Mouse (Mus musculus): Measurements from ENCODE around the gene Thsd4. TPM values are rescaled to one million over a fixed set of nuclear protein-coding genes. Genes with fewer than 3 reads are reported as not detected.

Gene Thsd4
- polyA plus RNA-seq, 1 experiment, result 2.6 TPM

GRCm38 (mm10) chr9:60147401-60147800 lies 374.4 kb downstream of the Thsd4 start:
- Histone ChIP-seq H3K4me3 (ENCODE audit: insufficient read depth, low read length) (no peak overlapping the region), H3K4me1 (ENCODE audit: control insufficient read depth, insufficient read depth, low read length) (0 out of 2 replicates have a peak, but pooled peaks cover 2% of the 10 kb centered on the region), H3K27ac (ENCODE audit: insufficient read depth, low read length) (no peak overlapping the region)
- TF ChIP-seq CTCF (IDR thresholded peaks at IDR 0.05; ENCODE audit: extremely low read depth, insufficient read depth, low read length) (no peak), POLR2A (IDR thresholded peaks at IDR 0.05; ENCODE audit: extremely low read depth, insufficient read depth, low read length) (no peak)

- Histone ChIP-seq H3K4me1 (ENCODE audit: control insufficient read depth, insufficient read depth, low read length) (0 out of 2 replicates have a peak, but pooled peaks cover 2% of the 10 kb centered on the region), H3K4me3 (ENCODE audit: insufficient read depth, low read length) (no peak overlapping the region), H3K27ac (ENCODE audit: insufficient read depth, low read length) (no peak overlapping the region)
- no peak for TF ChIP-seq CTCF (IDR thresholded peaks at IDR 0.05; ENCODE audit: extremely low read depth, insufficient read depth, low read length)
- TF ChIP-seq POLR2A (IDR thresholded peaks at IDR 0.05; ENCODE audit: extremely low read depth, insufficient read depth, low read length), result no peak
Measured at GRCm38 (mm10) chr9:60143816-60144215, 378.0 kb downstream of the Thsd4 start.

- TF ChIP-seq POLR2A (IDR thresholded peaks at IDR 0.05; ENCODE audit: extremely low read depth, insufficient read depth, low read length) (no peak), CTCF (IDR thresholded peaks at IDR 0.05; ENCODE audit: extremely low read depth, insufficient read depth, low read length) (no peak)
- Histone ChIP-seq H3K4me3 (ENCODE audit: insufficient read depth, low read length) (no peak overlapping the region), H3K4me1 (ENCODE audit: control insufficient read depth, insufficient read depth, low read length) (0 out of 2 replicates have a peak, but pooled peaks cover 2% of the 10 kb centered on the region), H3K27ac (ENCODE audit: insufficient read depth, low read length) (no peak overlapping the region)
Measured at GRCm38 (mm10) chr9:60141081-60141514, 380.7 kb downstream of the Thsd4 start.

GRCm38 (mm10) chr9:60140411-60140810 lies 381.4 kb downstream of the Thsd4 start:
- Histone ChIP-seq H3K4me3 (ENCODE audit: insufficient read depth, low read length) (0 out of 2 replicates have a peak overlapping the region, but pooled peaks have one; percentile 10), H3K4me1 (ENCODE audit: control insufficient read depth, insufficient read depth, low read length) (0 out of 2 replicates have a peak, but pooled peaks cover 2% of the 10 kb centered on the region), H3K27ac (ENCODE audit: insufficient read depth, low read length) (no peak overlapping the region)
- TF ChIP-seq POLR2A (IDR thresholded peaks at IDR 0.05; ENCODE audit: extremely low read depth, insufficient read depth, low read length) (no peak), CTCF (IDR thresholded peaks at IDR 0.05; ENCODE audit: extremely low read depth, insufficient read depth, low read length) (no peak)

- H3K4me1 ChIP-seq (ENCODE audit: control insufficient read depth, insufficient read depth, low read length), result 0 out of 2 replicates have a peak, but pooled peaks cover 2% of the 10 kb centered on the region
- no peak overlapping the region for H3K27ac ChIP-seq (ENCODE audit: insufficient read depth, low read length)
- TF ChIP-seq POLR2A (IDR thresholded peaks at IDR 0.05; ENCODE audit: extremely low read depth, insufficient read depth, low read length) (no peak), CTCF (IDR thresholded peaks at IDR 0.05; ENCODE audit: extremely low read depth, insufficient read depth, low read length) (no peak)
- H3K4me3 ChIP-seq (ENCODE audit: insufficient read depth, low read length), result 0 out of 2 replicates have a peak overlapping the region, but pooled peaks have one; percentile 6
Measured at GRCm38 (mm10) chr9:60139446-60139845, 382.4 kb downstream of the Thsd4 start.

- H3K4me3 ChIP-seq (ENCODE audit: insufficient read depth, low read length), result no peak overlapping the region
- TF ChIP-seq CTCF (IDR thresholded peaks at IDR 0.05; ENCODE audit: extremely low read depth, insufficient read depth, low read length) (no peak), POLR2A (IDR thresholded peaks at IDR 0.05; ENCODE audit: extremely low read depth, insufficient read depth, low read length) (no peak)
- no peak overlapping the region for H3K27ac ChIP-seq (ENCODE audit: insufficient read depth, low read length)
- H3K4me1 ChIP-seq (ENCODE audit: control insufficient read depth, insufficient read depth, low read length), result peaks cover 4% of the 10 kb centered on the region; the same call in 1 of the 2 replicates
Measured at GRCm38 (mm10) chr9:60129235-60129991, 392.4 kb downstream of the Thsd4 start.

GRCm38 (mm10) chr9:60126961-60127360 lies 394.9 kb downstream of the Thsd4 start:
- H3K4me3 ChIP-seq (ENCODE audit: insufficient read depth, low read length), result no peak overlapping the region
- peaks cover 4% of the 10 kb centered on the region; the same call in 1 of the 2 replicates for H3K4me1 ChIP-seq (ENCODE audit: control insufficient read depth, insufficient read depth, low read length)
- no peak overlapping the region for H3K27ac ChIP-seq (ENCODE audit: insufficient read depth, low read length)
- no peak for TF ChIP-seq CTCF (IDR thresholded peaks at IDR 0.05; ENCODE audit: extremely low read depth, insufficient read depth, low read length)
- TF ChIP-seq POLR2A (IDR thresholded peaks at IDR 0.05; ENCODE audit: extremely low read depth, insufficient read depth, low read length), result no peak

- TF ChIP-seq POLR2A (IDR thresholded peaks at IDR 0.05; ENCODE audit: extremely low read depth, insufficient read depth, low read length) (no peak), CTCF (IDR thresholded peaks at IDR 0.05; ENCODE audit: extremely low read depth, insufficient read depth, low read length) (no peak)
- no peak overlapping the region for H3K27ac ChIP-seq (ENCODE audit: insufficient read depth, low read length)
- H3K4me1 ChIP-seq (ENCODE audit: control insufficient read depth, insufficient read depth, low read length), result no peaks in the 10 kb centered on the region
- no peak overlapping the region for H3K4me3 ChIP-seq (ENCODE audit: insufficient read depth, low read length)
Measured at GRCm38 (mm10) chr9:60124102-60124501, 397.7 kb downstream of the Thsd4 start.

- no peak overlapping the region for H3K27ac ChIP-seq (ENCODE audit: insufficient read depth, low read length)
Measured at GRCm38 (mm10) chr9:60123066-60123465, 398.8 kb downstream of the Thsd4 start.

GRCm38 (mm10) chr9:60119846-60120245 lies 402.0 kb downstream of the Thsd4 start:
- Histone ChIP-seq H3K27ac (ENCODE audit: insufficient read depth, low read length) (no peak overlapping the region), H3K4me3 (ENCODE audit: insufficient read depth, low read length) (no peak overlapping the region), H3K4me1 (ENCODE audit: control insufficient read depth, insufficient read depth, low read length) (no peaks in the 10 kb centered on the region)
- TF ChIP-seq CTCF (IDR thresholded peaks at IDR 0.05; ENCODE audit: extremely low read depth, insufficient read depth, low read length) (no peak), POLR2A (IDR thresholded peaks at IDR 0.05; ENCODE audit: extremely low read depth, insufficient read depth, low read length) (no peak)

More at GRCm38 (mm10) chr9:60123066-60123465, 398.8 kb downstream of the Thsd4 start:
- H3K4me1 ChIP-seq (ENCODE audit: control insufficient read depth, insufficient read depth, low read length), result no peaks in the 10 kb centered on the region
- H3K4me3 ChIP-seq (ENCODE audit: insufficient read depth, low read length), result no peak overlapping the region
- TF ChIP-seq CTCF (IDR thresholded peaks at IDR 0.05; ENCODE audit: extremely low read depth, insufficient read depth, low read length) (no peak), POLR2A (IDR thresholded peaks at IDR 0.05; ENCODE audit: extremely low read depth, insufficient read depth, low read length) (no peak)

All from cortical plate, adult 2 months (tissue).